Mouse (Mus musculus) ES-E14 (cell line): ENCODE results near the gene Hsd3b6. TPM values are rescaled to one million over a fixed set of nuclear protein-coding genes. Genes with fewer than 3 reads are reported as not detected.

Experiments
- DNase-seq: peaks from one replicate; pipeline ENCODE4 v3.0.0-alpha.2; 2013; ENCODE audit warnings: low read depth, low spot score
- H3K27ac ChIP-seq: 2 replicates; pipeline ENCODE4 v1.5.1; 2012; ENCODE audit warnings: low read depth, mild to moderate bottlenecking, low read length, moderate library complexity, mixed read lengths; ENCODE audit not compliant: poor library complexity, insufficient read depth, severe bottlenecking
- H3K36me3 ChIP-seq: 2 replicates; pipeline ENCODE4 v1.6.1; 2012; ENCODE audit warnings: mild to moderate bottlenecking, low read length, moderate library complexity, mixed read lengths; ENCODE audit not compliant: control insufficient read depth, poor library complexity, insufficient read depth, severe bottlenecking
- H3K4me1 ChIP-seq, 2 experiments: fragments of 150-350 bp in 1 of 2; sonication (generic) in 1 of 2; 2 replicates each; pipeline ENCODE4 v1.6.1; 2012; ENCODE audit warnings: low read length in 2 of 2, mild to moderate bottlenecking in 1 of 2, mixed read lengths in 1 of 2; ENCODE audit not compliant: control insufficient read depth in 2 of 2, insufficient read depth in 2 of 2, poor library complexity in 1 of 2
- H3K4me3 ChIP-seq, 2 experiments: fragments of 150-350 bp in 1 of 2; sonication (generic) in 1 of 2; 2 replicates each; pipeline ENCODE4 v1.5.1; 2012; ENCODE audit warnings: low read length in 2 of 2, low read depth in 1 of 2, mild to moderate bottlenecking in 1 of 2, mixed read lengths in 1 of 2; ENCODE audit not compliant: insufficient read depth in 1 of 2, poor library complexity in 1 of 2, severe bottlenecking in 1 of 2
- H3K9ac ChIP-seq: 2 replicates; pipeline ENCODE4 v1.6.1; 2012; ENCODE audit warnings: low read depth, mild to moderate bottlenecking, low read length, mixed read lengths; ENCODE audit not compliant: poor library complexity, insufficient read depth, severe bottlenecking
- H3K9me3 ChIP-seq: fragments of 150-350 bp; sonication (generic); 2 replicates; pipeline ENCODE4 v1.6.1; 2012; ENCODE audit warnings: low read depth, mild to moderate bottlenecking, low read length; ENCODE audit not compliant: control insufficient read depth, insufficient read depth
- CHD2 ChIP-seq: IDR thresholded peaks from 2 replicates; pipeline ENCODE4 v1.6.1; 2014; ENCODE audit warnings: mild to moderate bottlenecking, low read depth, low read length, inconsistent platforms
- HCFC1 ChIP-seq: IDR thresholded peaks from 2 replicates; pipeline ENCODE4 v1.6.1; 2012; ENCODE audit warnings: low read length, inconsistent platforms, borderline replicate concordance; ENCODE audit not compliant: insufficient read depth
- MAFK ChIP-seq: IDR thresholded peaks from 2 replicates; pipeline ENCODE4 v1.6.1; 2014; ENCODE audit warnings: mild to moderate bottlenecking, low read depth, low read length, inconsistent platforms; ENCODE audit not compliant: insufficient read depth
- ZC3H11A ChIP-seq: IDR thresholded peaks from 2 replicates; pipeline ENCODE4 v1.6.1; 2012; ENCODE audit warnings: low read depth, mild to moderate bottlenecking, inconsistent platforms, low read length, borderline replicate concordance
- ZNF384 ChIP-seq: IDR thresholded peaks from 2 replicates; pipeline ENCODE4 v1.6.1; 2012; ENCODE audit warnings: low read depth, low read length, inconsistent platforms
- in situ Hi-C, 2 experiments: fragments of 600-800 bp; cut with MboI; formaldehyde crosslinking; loops; one replicate each; pipeline ENCODE4 v1.15.1; 2025; ENCODE audit warnings: low sequenced_read_pairs in 2 of 2, inconsistent platforms in 1 of 2; ENCODE audit not compliant: unreplicated experiment in 2 of 2
- total RNA-seq: library from RNA; depleted of rRNA; stranded (reverse); fragments of 300-350 nt; gene quantifications from 2 replicates; pipeline ENCODE4 v1.2.3, GENCODE M21; 2012; rRNA removed

The Hsd3b6 gene
- total RNA-seq, 1 experiment: not detected

DNA sequence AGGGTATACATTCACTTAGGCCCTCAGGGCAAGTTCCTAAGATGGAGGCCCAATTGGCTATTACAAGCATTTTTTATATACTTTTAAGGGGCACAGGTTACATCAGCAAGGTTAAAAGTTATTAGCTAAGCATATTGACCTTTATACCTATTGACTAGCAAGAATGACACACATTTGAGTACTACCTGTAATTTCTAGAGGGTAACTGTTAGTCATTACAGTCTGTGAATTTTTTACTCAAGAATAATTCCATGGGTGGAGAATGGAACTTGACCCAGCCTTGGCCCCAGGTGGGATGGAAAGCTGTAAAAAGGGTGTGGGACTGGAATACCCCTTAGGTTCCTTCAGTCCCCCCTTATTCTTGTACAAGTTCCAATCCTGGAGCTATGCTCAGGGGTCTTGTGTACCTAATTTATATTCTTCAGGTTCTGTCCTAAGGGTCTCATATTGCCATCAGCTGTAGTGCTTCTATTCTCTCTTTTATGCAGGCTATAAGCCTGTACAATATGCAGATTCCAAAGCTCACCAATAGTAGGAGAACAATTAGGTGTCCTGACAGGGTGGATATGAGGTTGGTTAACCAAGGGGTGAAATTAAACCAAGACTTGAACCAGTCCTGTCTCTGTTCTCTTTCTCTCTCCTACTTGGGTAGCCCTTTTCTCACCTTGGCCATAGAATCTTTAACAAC lies 31.9 kb downstream of the Hsd3b6 start:
- Histone ChIP-seq H3K9ac (no peak overlapping the region), H3K36me3 (no peaks in the 10 kb centered on the region), H3K4me1 (no peaks in the 10 kb centered on the region), H3K27ac (no peak overlapping the region), H3K9me3 (peaks cover 2% of the 10 kb centered on the region; the same call in 1 of the 2 replicates), H3K4me3 (no peak overlapping the region)
- TF ChIP-seq CHD2 (no peak), ZNF384 (no peak), MAFK (no peak), ZC3H11A (no peak), HCFC1 (no peak)
- DNase-seq: no peak
- in situ Hi-C loops: no loop called here

DNA sequence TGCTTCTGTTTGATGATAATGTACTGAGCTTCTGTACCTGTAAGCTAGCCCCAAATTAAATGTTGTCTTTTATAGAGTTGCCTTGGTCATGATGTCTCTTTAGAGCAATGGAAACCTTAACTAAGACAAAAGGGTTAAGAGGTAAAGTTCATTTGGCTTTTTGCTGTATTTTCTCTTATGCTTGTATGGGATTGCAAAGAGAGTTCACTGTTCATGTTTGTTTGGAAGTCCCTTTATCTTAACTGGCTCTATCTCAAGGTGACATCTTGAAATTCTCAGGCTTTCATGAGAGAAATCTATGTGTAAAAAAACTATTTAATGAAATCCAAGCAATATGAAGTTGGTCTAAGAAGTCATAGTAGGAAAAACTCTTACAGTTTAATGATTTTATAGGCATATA lies 33.3 kb downstream of the Hsd3b6 start:
- H3K9ac ChIP-seq: no peak overlapping the region
- in situ Hi-C loops: no loop called here
- H3K9me3 ChIP-seq: peaks cover 2% of the 10 kb centered on the region; the same call in 1 of the 2 replicates
- no peak overlapping the region for H3K27ac ChIP-seq
- H3K36me3 ChIP-seq: no peaks in the 10 kb centered on the region
- no peaks in the 10 kb centered on the region for H3K4me1 ChIP-seq
- TF ChIP-seq CHD2 (no peak), HCFC1 (no peak), ZC3H11A (no peak), ZNF384 (no peak), MAFK (no peak)
- H3K4me3 ChIP-seq: no peak overlapping the region
- DNase-seq: no peak

DNA sequence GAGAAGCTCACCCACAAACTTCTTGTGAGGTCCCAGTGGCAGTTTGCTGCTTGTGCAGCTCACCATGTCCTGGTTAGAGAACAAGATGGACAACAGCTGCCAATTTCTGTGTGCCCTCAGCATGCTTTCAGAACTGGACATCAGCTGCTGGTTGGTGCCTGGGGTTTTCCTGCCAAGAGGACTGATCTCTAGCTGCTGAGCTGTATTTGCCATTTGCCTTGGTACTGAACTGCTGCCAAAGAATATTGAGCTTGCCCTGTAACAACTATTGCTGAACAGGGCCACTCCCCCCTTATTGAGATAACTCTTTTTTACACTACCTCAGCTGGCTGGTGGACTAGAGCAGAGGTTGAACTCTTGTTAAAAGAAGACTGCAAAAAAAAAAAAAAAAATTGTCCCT lies 50.1 kb downstream of the Hsd3b6 start:
- no peak for DNase-seq
- Histone ChIP-seq H3K9me3 (no peaks in the 10 kb centered on the region), H3K4me1 (no peaks in the 10 kb centered on the region), H3K27ac (no peak overlapping the region), H3K9ac (no peak overlapping the region), H3K4me3 (no peak overlapping the region), H3K36me3 (no peaks in the 10 kb centered on the region)
- TF ChIP-seq ZNF384: no peak
- TF ChIP-seq MAFK: no peak
- TF ChIP-seq ZC3H11A: no peak
- no peak for TF ChIP-seq HCFC1
- no peak for TF ChIP-seq CHD2
- in situ Hi-C loops: no loop called here

DNA sequence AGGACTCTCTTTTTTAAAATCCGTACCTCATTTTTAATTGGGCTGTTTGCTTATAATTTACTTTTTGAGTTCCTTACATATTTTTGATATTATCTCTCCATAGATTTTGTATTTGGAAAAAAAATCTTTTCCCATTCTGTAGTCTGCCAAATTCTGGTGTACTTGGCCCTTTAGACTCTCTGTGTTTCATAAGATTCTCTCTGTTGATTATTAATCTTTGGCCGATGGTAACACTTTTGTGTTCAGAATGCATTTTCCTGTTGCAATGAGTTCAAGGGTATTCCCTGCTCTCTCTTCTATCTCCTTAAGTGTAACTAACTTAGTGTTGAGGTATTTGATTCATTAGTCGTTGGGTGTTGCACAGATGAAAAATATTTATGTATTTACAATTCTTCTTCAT lies 57.4 kb downstream of the Hsd3b6 start:
- Histone ChIP-seq H3K36me3 (no peaks in the 10 kb centered on the region), H3K27ac (no peak overlapping the region), H3K9ac (no peak overlapping the region), H3K4me1 (no peaks in the 10 kb centered on the region), H3K9me3 (no peaks in the 10 kb centered on the region), H3K4me3 (no peak overlapping the region)
- TF ChIP-seq MAFK: no peak
- no peak for TF ChIP-seq ZC3H11A
- no peak for TF ChIP-seq HCFC1
- TF ChIP-seq ZNF384: no peak
- no peak for TF ChIP-seq CHD2
- no peak for DNase-seq
- in situ Hi-C loops: no loop called here

Other genes with a start within 250 kb of the Hsd3b6 start
- gene Gm10681, start 225.6 kb downstream of the Hsd3b6 start, total RNA-seq: not detected in 2 replicates
- not detected in 2 replicates for gene Hsd3b5, start 184.2 kb downstream of the Hsd3b6 start, total RNA-seq
- gene Hsd3b2, start 89.9 kb downstream of the Hsd3b6 start, total RNA-seq: 0.11 and 0.27 TPM in 2 replicates
- not detected in 2 replicates for gene Hsd3b3, start 51.3 kb downstream of the Hsd3b6 start, total RNA-seq
- 0.22 TPM in 1 of 2 replicates, not detected in the other for gene Hsd3b1, start 45.4 kb upstream of the Hsd3b6 start, total RNA-seq
- not detected in 2 replicates for gene Hao2, start 78.8 kb upstream of the Hsd3b6 start, total RNA-seq